Mouse (Mus musculus): ENCODE results near the gene Ppp2r3a. TPM values are rescaled to one million over a fixed set of nuclear protein-coding genes. Genes with fewer than 3 reads are reported as not detected.

Ppp2r3a gene
- polyA plus RNA-seq, 1 experiment from 2014 or later, result 15.3 TPM

- no peak for ATAC-seq (ENCODE audit: insufficient number of reproducible peaks, insufficient read depth, low FRiP score, low TSS enrichment, low read depth)
- Histone ChIP-seq H3K36me3 (peaks cover 18% of the 10 kb centered on the region), H3K9ac (no peak overlapping the region), H3K27ac (no peak overlapping the region), H3K4me2 (no peak overlapping the region), H3K4me3 (no peak overlapping the region), H3K4me1 (no peaks in the 10 kb centered on the region), H3K9me3 (peaks cover 7% of the 10 kb centered on the region; the same call in 1 of the 2 replicates), H3K27me3 (no peaks in the 10 kb centered on the region)
- 89% methylated on average over 4 of the region's 4 CpGs for WGBS
Measured at GRCm38 (mm10) chr9:101095425-101095824, 156.2 kb downstream of the Ppp2r3a start.

GRCm38 (mm10) chr9:101083728-101084127 is 167.9 kb downstream of the Ppp2r3a start:
- Histone ChIP-seq H3K4me3 (no peak overlapping the region), H3K4me2 (no peak overlapping the region), H3K27me3 (no peaks in the 10 kb centered on the region), H3K9me3 (no peaks in the 10 kb centered on the region), H3K27ac (no peak overlapping the region), H3K9ac (no peak overlapping the region), H3K4me1 (peaks cover 10% of the 10 kb centered on the region), H3K36me3 (peaks cover 6% of the 10 kb centered on the region)
- ATAC-seq (ENCODE audit: insufficient number of reproducible peaks, insufficient read depth, low FRiP score, low TSS enrichment, low read depth), result no peak
- WGBS, result 89% methylated on average over 3 of the region's 3 CpGs

DNA sequence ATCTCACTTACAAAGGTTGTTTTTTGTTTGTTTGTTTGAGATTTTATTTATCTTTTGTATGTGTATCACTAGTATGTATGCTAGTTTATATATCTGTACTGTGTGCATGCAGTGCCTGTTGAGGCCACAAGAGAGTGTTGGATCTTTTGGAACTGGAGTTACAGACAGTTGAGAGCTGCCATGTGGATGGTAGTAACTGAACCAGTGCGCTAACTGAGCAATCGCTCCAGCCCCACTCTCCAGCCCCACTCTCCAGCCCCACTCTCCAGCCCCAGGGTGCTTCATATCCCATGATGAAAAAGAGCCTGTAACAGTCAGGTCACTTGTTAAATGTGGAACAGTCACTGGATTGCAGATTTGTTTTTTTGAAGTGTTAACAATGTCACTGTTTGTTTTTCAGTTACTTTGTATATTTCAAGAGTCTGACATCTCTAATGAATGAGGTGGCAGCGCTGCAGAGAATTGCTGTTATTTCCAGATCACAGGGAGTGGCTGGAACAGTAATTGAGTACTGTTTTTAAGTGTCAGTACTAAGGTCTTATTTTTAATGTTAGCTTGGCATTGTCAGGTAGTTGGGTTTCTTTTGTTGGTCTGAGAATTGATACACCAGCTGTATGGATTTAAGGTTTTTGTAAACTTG is 171.4 kb downstream of the Ppp2r3a start:
- Histone ChIP-seq H3K4me2 (no peak overlapping the region), H3K9me3 (no peaks in the 10 kb centered on the region), H3K36me3 (peaks cover 6% of the 10 kb centered on the region), H3K27ac (no peak overlapping the region), H3K27me3 (no peaks in the 10 kb centered on the region), H3K4me3 (no peak overlapping the region), H3K9ac (no peak overlapping the region), H3K4me1 (peaks cover 24% of the 10 kb centered on the region)
- WGBS, result 77% methylated on average over 3 of the region's 3 CpGs
- ATAC-seq (ENCODE audit: insufficient number of reproducible peaks, insufficient read depth, low FRiP score, low TSS enrichment, low read depth), result no peak

- peak overlapping the region; percentile 21 for H3K4me3 ChIP-seq
- WGBS, result 64% methylated on average over 4 of the region's 4 CpGs
- H3K4me2 ChIP-seq, result peak overlapping the region; percentile 85
- peaks cover 2% of the 10 kb centered on the region for H3K36me3 ChIP-seq
- H3K9ac ChIP-seq, result 0 out of 2 replicates have a peak overlapping the region, but pooled peaks have one; percentile 44
- H3K4me1 ChIP-seq, result peaks cover 24% of the 10 kb centered on the region
- H3K9me3 ChIP-seq, result no peaks in the 10 kb centered on the region
- no peak overlapping the region for H3K27ac ChIP-seq
- no peaks in the 10 kb centered on the region for H3K27me3 ChIP-seq
- ATAC-seq (ENCODE audit: insufficient number of reproducible peaks, insufficient read depth, low FRiP score, low TSS enrichment, low read depth), result no peak
Measured at GRCm38 (mm10) chr9:101078579-101078978, 173.0 kb downstream of the Ppp2r3a start.

- peak overlapping the region; percentile 99 for H3K9ac ChIP-seq
- no peaks in the 10 kb centered on the region for H3K27me3 ChIP-seq
- no peak for ATAC-seq (ENCODE audit: insufficient number of reproducible peaks, insufficient read depth, low FRiP score, low TSS enrichment, low read depth)
- H3K36me3 ChIP-seq, result no peaks in the 10 kb centered on the region; the same call in 1 of the 2 replicates
- H3K4me2 ChIP-seq, result peak overlapping the region; percentile 85
- H3K4me3 ChIP-seq, result peak overlapping the region; percentile 95
- no peaks in the 10 kb centered on the region for H3K9me3 ChIP-seq
- H3K4me1 ChIP-seq, result peaks cover 24% of the 10 kb centered on the region
- H3K27ac ChIP-seq, result no peak overlapping the region
Measured at GRCm38 (mm10) chr9:101077486-101077885, 174.1 kb downstream of the Ppp2r3a start.

DNA sequence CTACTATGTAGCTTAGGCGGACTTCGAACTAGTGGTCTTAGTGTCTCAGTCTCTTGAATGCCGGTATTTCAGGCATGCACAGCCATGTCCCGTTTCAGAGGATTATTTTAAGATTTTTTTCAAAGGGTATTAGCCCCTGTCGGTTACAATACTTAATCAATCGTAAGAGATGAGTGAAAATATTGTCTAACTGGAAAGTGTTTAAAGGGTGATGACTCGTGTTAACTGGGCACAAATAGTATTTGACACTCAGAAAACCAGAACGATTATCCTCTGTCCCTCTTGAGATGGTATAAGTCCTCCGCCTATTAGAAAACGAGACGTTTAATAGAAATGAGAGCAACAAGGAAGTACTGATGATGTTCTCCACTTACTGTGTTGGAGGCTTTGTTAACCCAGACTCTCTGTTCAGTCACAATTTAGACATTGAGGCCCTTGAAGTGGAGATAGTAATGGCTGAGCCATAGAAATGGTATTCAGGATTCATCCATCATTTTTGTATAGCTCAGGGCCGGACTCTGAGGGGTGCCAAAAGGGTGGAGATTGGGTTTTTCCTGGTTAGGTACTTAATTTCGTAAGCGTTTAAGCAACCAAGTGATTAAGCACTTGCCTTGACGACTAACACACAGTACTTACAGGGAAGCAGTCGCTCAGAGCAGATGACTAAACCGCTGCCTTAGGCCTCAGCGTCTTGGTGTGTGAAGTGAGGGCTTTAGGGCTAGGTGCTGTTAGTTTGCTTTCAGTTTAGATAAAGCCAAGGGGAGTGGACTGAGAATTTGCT is 175.3 kb downstream of the Ppp2r3a start:
- WGBS, result 1% methylated on average over 18 of the region's 18 CpGs
- no peak for ATAC-seq (ENCODE audit: insufficient number of reproducible peaks, insufficient read depth, low FRiP score, low TSS enrichment, low read depth)
- Histone ChIP-seq H3K36me3 (no peaks in the 10 kb centered on the region), H3K27ac (no peak overlapping the region), H3K4me3 (peak overlapping the region; percentile 95), H3K9me3 (no peaks in the 10 kb centered on the region), H3K27me3 (no peaks in the 10 kb centered on the region), H3K4me1 (peaks cover 24% of the 10 kb centered on the region), H3K9ac (peak overlapping the region; percentile 99), H3K4me2 (peak overlapping the region; percentile 85)

GRCm38 (mm10) chr9:101075694-101076093 is 175.9 kb downstream of the Ppp2r3a start:
- Histone ChIP-seq H3K4me3 (peak overlapping the region; percentile 95), H3K4me2 (peak overlapping the region; percentile 85), H3K9ac (peak overlapping the region; percentile 99), H3K27ac (no peak overlapping the region), H3K4me1 (peaks cover 24% of the 10 kb centered on the region), H3K36me3 (no peaks in the 10 kb centered on the region), H3K9me3 (no peaks in the 10 kb centered on the region), H3K27me3 (no peaks in the 10 kb centered on the region)
- under 1% methylated on average over 8 of the region's 8 CpGs for WGBS
- no peak for ATAC-seq (ENCODE audit: insufficient number of reproducible peaks, insufficient read depth, low FRiP score, low TSS enrichment, low read depth)

DNA sequence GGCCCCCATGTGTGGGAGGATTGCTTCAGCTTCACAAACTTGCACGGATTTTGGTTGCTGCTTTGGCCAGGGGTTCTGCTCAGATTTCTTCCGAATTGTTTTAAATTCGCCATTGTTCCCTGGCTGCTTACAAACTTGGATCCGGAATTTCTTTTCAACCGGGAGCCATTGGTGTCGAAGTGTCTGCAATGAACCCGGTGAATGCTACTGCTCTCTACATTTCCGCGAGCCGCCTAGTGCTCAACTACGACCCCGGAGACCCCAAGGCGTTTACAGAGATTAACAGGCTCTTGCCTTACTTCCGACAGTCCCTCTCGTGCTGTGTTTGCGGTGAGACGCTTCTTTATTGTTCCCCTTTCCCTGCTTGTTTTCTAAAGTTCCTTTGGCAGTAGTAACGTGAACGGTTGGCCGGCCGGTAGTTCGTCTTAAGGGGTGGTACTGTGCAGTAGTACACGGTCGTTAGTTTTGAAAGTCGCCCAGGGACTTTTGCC is 176.5 kb downstream of the Ppp2r3a start:
- ATAC-seq (ENCODE audit: insufficient number of reproducible peaks, insufficient read depth, low FRiP score, low TSS enrichment, low read depth), result no peak
- Histone ChIP-seq H3K4me1 (peaks cover 24% of the 10 kb centered on the region), H3K36me3 (no peaks in the 10 kb centered on the region), H3K9me3 (no peaks in the 10 kb centered on the region), H3K9ac (peak overlapping the region; percentile 99), H3K4me2 (peak overlapping the region; percentile 85), H3K27me3 (no peaks in the 10 kb centered on the region), H3K4me3 (peak overlapping the region; percentile 95), H3K27ac (peak overlapping the region; percentile 100)
- WGBS, result under 1% methylated on average over 25 of the region's 25 CpGs

DNA sequence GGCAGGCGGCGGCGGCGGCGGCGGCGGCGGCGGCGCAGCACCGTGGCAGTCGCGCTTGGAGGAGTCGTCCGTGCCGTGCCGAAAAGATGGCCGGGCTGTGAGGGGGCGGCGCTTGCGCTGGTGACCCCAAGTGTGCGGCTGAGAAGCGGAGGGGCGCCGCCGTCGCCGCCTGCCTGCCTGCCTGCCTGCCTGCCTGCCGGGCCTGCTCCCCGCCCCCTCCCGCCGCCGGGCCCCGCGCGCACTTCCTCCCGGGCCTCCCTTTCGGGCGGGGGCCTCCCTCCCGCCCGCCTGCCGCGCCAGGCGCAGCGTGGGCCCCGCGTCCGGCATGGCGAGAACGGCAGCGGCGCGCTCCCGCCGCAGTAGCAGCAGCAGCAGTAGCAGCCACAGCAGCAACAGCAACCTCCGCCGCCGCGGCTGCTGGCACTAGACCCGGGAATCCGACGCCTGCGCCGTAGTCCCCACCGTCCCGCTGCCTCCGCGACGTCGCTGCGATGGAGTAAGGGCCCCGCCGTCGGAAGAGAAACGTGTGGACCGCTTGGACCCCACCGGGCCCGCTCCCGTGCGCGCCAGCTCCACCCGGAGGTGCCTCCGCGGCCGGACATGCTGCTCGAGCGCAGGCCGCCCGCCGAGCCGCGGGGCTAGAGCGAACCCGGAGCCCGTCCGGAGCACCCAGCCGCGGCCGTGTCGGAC is 177.1 kb downstream of the Ppp2r3a start:
- H3K4me3 ChIP-seq, result peak overlapping the region; percentile 95
- H3K27me3 ChIP-seq, result no peaks in the 10 kb centered on the region

GRCm38 (mm10) chr9:101073987-101074331 is 177.6 kb downstream of the Ppp2r3a start, which contains the start of gene Msl2:
Gene Msl2, plus strand, starts transcription at chr9:101074101.
- Histone ChIP-seq H3K9ac (peak within 1 kb of the TSS; percentile 99), H3K27ac (peak within 1 kb of the TSS; percentile 100), H3K4me2 (peak within 1 kb of the TSS; percentile 85), H3K4me1 (peaks cover 16% of the 10 kb centered on the region), H3K27me3 (no peaks in the 10 kb centered on the region), H3K36me3 (no peaks in the 10 kb centered on the region), H3K9me3 (no peaks in the 10 kb centered on the region), H3K4me3 (peak within 1 kb of the TSS; percentile 95)
- WGBS, result under 1% methylated on average over 34 of the region's 43 CpGs
- peak; percentile 56 for ATAC-seq (ENCODE audit: insufficient number of reproducible peaks, insufficient read depth, low FRiP score, low TSS enrichment, low read depth)

More for the DNA sequence above, 177.1 kb downstream of the Ppp2r3a start:
- H3K4me1 ChIP-seq, result peaks cover 22% of the 10 kb centered on the region
- no peaks in the 10 kb centered on the region for H3K36me3 ChIP-seq
- WGBS, result under 1% methylated on average over 82 of the region's 100 CpGs
- peak overlapping the region; percentile 99 for H3K9ac ChIP-seq
- H3K27ac ChIP-seq, result peak overlapping the region; percentile 100
- H3K4me2 ChIP-seq, result peak overlapping the region; percentile 85
- H3K9me3 ChIP-seq, result no peaks in the 10 kb centered on the region
- peak; percentile 76 for ATAC-seq (ENCODE audit: insufficient number of reproducible peaks, insufficient read depth, low FRiP score, low TSS enrichment, low read depth)

All from embryonic facial prominence, embryonic 13.5 days (tissue).